Comparison of ENCODE assay signal across 16 mouse cellular contexts in the genomic region with DNA sequence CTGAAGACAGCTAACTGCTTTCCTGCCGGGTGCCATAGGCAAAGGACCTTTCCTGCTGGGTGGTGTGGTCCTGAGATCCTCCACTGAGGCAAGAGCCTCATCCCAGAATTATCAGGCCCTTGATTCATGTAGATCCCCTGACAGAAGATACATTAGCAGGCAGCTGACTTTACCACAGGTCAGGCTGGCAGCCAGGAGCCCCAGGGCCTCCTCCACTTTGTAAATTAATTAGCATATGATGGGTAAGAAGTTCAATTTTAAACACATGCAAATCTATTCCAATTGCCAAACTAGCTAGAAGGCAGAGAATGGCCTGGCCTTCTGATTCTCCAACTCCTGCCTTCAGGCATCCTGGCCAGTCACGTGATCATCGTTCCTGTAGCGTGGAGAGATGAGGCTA. TPM values are rescaled to one million over a fixed set of nuclear protein-coding genes. Genes with fewer than 3 reads are reported as not detected.
A peak's percentile ranks its signal among the peaks of the same experiment; 100 is the strongest.
DNase-seq lines count a peak whose midpoint lies in the region; ATAC-seq and TF ChIP-seq lines count a peak whose summit lies in the region.
"Had no signal": no experiment of that assay in that cellular context is flagged by ENCODE, and none has a peak within 500 bp of the region (broad histone marks: within the 10 kb centered on the region; RNA-seq: fewer than 3 reads in every experiment).

No protein-coding gene starts in this region.

- no peaks in the 10 kb centered on the region for H3K27me3 ChIP-seq in Patski
- H3K27me3 ChIP-seq: embryonic facial prominence, embryonic 13.5 days had no signal

- POLR2A ChIA-PET in Patski (lab: Charles Lee) = interaction anchor here (0.6 kb wide), 1 partner anchor 61 kb away, joined by 5 read pairs; no protein-coding TSS in a partner anchor

- ATAC-seq in cerebellum, adult (ENCODE audit: insufficient number of reproducible peaks, low FRiP score, low TSS enrichment) = no peak
- ATAC-seq in Patski = peak; percentile 19
- ATAC-seq: forebrain, embryonic 13.5 days; intestine, embryonic 16.5 days had no signal

- CTCF ChIA-PET in Patski (lab: Charles Lee) = interaction anchor here (1.1 to 1.6 kb wide), 3 partner anchors 43 to 59 kb away, joined by 3 to 6 read pairs (median 3); no protein-coding TSS in a partner anchor

- in situ Hi-C loops in Patski (cut with MboI; ENCODE audit: low pct_unique_long_range_greater_than_20kb) = no loop called here

- DNase-seq in cerebellum, adult 11-12 months = peak; percentile 21
- no peak for DNase-seq in Patski (ENCODE audit: low read depth, low spot score)
- DNase-seq in cerebellum, adult 8-10 months = peak; percentile 13
- DNase-seq in cerebellum, postnatal 14 days = peak; percentile 39 to 54
- DNase-seq in right cerebral cortex, adult 18-20 months = no peak
- no peak for DNase-seq in embryo, embryonic 10.5 days (ENCODE audit: low spot score)
- DNase-seq in layer of hippocampus, adult 9-10 months (ENCODE audit: low spot score) = no peak
- DNase-seq: adrenal gland, postnatal 10 days; gastrocnemius, adult 2 months; heart, adult 18-20 months; heart, postnatal 10 days; kidney, adult 8-10 months had no signal

- no peak for TF ChIP-seq CTCF in Patski (IDR thresholded peaks at IDR 0.05)

RNA-seq across cellular contexts. Expression of a gene that starts 56.2 kb away (rescaled TPM):
- polyA plus RNA-seq in Patski (2021) = 0.45 TPM

Comparison
In these comparisons a context has a peak if more than half of its experiments do, and no peak if none do; other contexts are left out.
1. DNase-seq: peak in cerebellum, adult 11-12 months (single experiment), cerebellum, adult 8-10 months (single experiment) and cerebellum, postnatal 14 days (2 of 2); none in Patski (single experiment), right cerebral cortex, adult 18-20 months (single experiment), embryo, embryonic 10.5 days (single experiment) and layer of hippocampus, adult 9-10 months (single experiment).